Mouse (Mus musculus) layer of hippocampus, postnatal 14 days (tissue): ENCODE measurements around the gene Fjx1. TPM values are rescaled to one million over a fixed set of nuclear protein-coding genes. Genes with fewer than 3 reads are reported as not detected.

Experiments used
- DNase-seq, 2 experiments: peaks; one replicate each; pipeline ENCODE4 v3.0.0; 2021 to 2022; ENCODE audit warnings: low spot score in 2 of 2, mixed read lengths in 1 of 2
- long read RNA-seq, 2 experiments: library from polyadenylated mRNA; stranded (forward); transcript quantifications; one replicate each; pipeline ENCODE4 v2.0.0; 2021
- total RNA-seq, 2 experiments: library from RNA; stranded (reverse); gene quantifications; 2 replicates each; pipeline ENCODE4 v1.2.3; 2021

Fjx1 gene
- total RNA-seq: 10 to 100 TPM; 61.5 to 66.9 TPM
- long read RNA-seq, experiment 1, transcript Fjx1-201 (1 exons, 3,134 nt): major isoform, 174 of 174 reads
- long read RNA-seq, experiment 1, partial matches to known transcripts: 0 of 174 reads
- long read RNA-seq, experiment 1, other reads (novel, unspliced or antisense): 0 of 174 reads
- long read RNA-seq, experiment 2, transcript Fjx1-201 (1 exons, 3,134 nt): major isoform, 157 of 157 reads
- long read RNA-seq, experiment 2, partial matches to known transcripts: 0 of 157 reads
- long read RNA-seq, experiment 2, other reads (novel, unspliced or antisense): 0 of 157 reads

- DNase-seq: peak in 1 of 2 experiments; percentile 70
These were observed at the start of gene Fjx1 for GRCm38 (mm10) chr2:102451671-102452549. Gene Fjx1, minus strand, starts transcription at chr2:102452499.

DNA sequence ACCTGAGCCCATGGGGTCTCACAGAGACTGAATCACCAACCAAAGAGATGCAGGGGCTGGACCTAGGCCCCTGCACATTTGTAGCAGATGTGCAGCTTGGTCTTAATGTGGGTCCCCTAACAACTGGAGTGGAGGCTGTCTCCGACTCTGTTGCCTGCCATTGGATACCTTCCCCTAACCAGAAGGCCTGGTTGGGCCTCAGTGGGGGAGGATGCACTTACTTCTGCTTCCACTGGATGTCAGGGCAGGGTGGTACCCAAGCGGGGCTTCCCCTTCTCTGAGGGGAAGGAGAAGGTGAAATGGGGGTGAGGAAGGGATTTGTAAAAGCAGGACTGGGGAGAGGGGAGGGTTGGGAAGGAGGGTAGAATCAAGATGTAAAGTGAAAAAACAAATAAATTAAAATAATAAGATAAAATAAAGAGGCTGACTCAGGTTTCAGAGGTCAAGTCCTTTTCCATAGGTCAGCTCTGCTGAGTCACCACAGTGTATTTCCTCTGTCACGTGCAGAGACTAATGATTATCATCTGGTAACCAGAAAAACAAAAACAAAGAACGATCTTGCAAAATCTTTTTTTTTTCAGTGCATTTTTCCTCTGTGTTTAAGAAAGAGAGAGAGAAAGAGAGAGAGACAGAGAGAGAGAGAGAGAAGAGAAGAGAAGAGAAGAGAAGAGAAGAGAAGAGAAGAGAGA lies 47.8 kb upstream of the Fjx1 start:
- DNase-seq: no peak

DNA sequence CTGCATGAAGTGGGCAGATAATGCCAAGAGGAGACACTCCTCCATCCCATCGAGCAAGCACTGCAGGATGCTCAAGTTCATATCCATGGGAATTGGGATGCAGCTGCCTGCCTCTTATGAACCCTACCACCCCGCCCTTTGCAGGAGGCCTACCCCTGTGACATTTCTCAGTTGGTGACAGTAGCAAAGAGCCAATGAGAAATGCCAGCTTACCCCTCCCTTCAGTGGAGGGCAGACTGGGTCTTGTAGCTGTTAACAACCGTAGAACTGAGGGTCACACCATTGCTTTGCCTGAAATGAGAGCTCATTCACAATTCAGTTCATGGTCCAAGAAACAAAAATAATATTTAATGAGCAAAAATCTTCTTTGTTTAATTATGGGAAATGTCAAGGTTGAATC lies 28.4 kb upstream of the Fjx1 start:
- DNase-seq: no peak

DNA sequence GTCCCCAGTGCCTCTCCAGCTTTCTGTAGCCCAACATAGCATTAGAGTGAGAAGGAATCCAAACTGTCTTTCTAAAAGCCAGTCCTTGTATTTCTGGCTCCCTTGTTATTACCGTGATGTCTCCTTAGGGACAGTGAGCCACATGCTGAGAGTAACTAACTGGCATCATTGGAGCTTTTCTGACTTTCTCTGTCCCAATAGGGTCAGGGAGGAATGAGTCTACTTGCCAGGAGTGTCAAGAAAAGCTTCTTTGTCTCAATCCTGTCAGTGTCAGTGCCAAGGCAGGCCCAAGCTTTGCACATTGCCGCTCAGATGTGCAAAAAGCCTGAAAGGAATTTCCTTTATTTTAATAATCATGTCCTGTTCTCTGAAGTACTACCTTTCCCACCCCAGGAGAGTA lies 23.8 kb upstream of the Fjx1 start:
- no peak for DNase-seq

DNA sequence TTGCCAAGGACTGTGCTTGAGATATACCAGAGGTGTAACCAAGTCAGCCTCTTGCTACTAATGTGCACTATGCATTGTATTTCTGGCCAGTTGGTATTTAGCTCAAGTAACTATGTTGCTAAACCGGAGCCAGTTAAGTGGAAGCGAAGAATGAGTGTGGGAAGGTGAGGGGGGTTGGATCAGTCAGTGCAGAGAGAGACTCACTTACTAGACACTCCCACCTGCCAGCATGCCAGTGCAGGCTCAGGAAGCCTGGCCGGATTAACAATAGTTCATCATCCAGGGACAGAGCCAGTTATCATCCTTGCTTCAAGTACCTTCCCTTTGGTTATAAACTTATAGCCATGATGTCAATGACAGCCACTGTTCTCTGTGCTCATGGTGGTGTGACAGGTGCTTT lies 16.3 kb upstream of the Fjx1 start:
- no peak for DNase-seq

DNA sequence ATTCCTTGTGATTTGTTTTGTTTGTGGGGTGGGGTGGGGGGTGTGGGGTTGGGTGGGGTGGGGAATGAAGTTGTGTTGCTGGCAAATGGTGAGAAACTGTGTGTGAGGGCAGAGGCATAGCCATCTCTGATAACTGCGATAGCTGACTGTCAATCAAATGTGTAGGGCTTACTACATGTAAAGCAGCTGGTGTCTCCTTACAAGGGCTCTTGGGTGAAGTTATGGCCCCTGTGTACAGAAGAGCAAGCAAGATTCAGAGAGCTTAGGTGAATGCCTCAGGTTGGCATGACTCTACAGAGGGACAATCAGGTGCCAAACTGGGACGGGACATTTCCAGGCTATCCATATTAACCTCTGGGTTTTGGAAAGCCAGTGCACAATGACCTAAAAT lies 12.0 kb upstream of the Fjx1 start:
- no peak for DNase-seq

DNA sequence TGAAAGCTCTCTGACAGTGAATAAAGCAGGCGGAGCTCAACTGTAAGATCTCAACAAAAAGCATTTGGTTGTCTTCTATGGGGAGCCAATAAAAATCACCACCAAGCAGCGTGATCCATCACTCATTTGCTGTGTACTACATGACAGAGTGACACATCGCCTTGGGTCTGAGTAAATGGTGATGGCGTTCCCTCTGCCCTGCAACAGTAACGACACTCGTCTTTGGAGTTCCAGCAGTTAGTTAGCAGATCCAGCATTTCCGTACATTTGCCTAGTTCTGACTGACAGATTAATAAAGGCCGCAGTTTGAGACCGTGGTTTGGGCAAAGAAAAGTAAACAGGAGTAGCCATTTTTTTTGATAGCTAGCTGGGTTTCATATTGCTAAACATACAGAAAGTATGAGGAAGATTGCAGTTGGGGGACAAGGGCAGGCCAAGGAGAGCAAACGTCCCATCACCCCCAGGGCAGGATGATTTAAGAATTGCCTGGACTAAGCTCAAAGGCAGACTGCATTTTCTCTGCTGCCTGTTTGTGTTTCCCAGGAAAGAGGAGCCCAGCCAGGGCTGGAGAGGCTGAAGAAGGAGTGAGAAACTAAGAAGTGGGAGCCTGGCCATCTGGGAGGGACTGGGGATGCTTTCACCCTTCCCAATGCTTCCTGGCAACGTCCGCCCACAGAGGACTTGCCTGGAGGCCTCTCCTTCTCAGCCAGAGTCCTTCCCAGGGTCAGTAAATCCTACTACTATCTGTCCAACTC lies 11.5 kb upstream of the Fjx1 start:
- peak; percentile 44 to 79 for DNase-seq

DNA sequence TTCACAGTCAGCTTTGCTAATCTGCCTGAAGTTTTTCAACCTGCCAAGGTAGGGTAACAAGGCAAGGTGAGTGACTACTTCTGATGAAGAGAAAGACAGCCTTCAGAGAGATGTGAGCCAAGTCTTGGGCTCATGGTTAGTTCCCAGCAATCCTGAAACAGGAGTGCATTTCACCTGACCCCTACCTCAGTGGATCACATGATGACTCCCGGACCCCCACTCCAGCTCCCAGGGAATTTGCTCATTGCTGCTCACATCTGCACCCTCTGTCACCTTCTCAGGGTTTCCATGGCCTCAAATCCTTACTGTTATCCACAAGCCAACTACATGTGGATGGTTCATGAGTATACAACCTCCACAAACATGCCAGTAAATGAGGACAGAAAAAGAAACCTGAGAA lies 9.2 kb upstream of the Fjx1 start:
- DNase-seq: no peak

GRCm38 (mm10) chr2:102455126-102455525 lies 2.8 kb upstream of the Fjx1 start:
- no peak for DNase-seq

GRCm38 (mm10) chr2:102453447-102453846 lies 1.1 kb upstream of the Fjx1 start:
- peak in 1 of 2 experiments; percentile 54 for DNase-seq

DNA sequence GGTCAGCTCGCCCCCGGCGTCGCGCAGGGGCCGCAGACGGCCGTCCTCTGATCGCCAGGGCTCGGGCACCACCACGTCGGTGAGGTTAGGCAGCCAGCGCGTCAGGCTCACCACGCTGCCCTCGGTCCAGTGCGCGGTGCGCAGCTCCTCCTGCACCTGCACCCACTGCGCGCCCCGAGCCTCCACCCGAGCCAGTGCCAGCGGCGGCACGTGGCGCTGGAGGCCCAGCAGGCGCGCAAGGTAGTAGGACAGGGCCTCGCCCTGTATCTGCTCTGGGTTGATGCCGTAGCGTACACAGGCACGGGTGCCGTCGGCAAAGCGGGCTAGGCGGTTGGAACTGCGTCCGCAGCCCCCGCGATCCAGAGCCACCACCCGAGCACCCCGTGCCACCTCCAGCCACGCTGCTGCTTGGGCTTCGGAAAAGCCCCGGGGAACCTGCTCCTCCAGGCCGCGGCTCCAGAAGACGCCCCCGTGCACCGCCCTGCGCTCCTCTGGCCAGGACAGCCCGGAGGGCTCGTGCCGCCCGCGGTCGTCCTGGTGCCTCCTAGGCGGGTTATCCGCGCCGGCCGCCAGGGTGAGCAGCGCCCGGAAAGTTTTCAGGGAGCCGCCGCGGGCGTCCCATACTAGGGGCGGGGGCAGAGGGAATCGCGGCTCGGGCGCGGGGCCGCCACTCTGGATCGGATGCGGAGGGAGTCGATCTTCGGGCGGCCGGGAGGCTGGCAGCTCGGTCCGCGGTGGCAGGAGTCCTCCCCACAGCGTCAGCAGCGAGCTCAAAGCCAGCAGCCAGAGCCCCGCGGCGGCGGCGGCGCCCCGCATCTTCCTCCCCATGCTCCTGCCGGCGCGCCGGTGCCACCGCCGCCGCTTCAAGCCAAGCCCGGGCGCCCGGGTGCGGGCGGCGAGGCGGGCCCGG lies 1.3 kb downstream of the Fjx1 start:
- DNase-seq: peak; percentile 32 to 68

DNA sequence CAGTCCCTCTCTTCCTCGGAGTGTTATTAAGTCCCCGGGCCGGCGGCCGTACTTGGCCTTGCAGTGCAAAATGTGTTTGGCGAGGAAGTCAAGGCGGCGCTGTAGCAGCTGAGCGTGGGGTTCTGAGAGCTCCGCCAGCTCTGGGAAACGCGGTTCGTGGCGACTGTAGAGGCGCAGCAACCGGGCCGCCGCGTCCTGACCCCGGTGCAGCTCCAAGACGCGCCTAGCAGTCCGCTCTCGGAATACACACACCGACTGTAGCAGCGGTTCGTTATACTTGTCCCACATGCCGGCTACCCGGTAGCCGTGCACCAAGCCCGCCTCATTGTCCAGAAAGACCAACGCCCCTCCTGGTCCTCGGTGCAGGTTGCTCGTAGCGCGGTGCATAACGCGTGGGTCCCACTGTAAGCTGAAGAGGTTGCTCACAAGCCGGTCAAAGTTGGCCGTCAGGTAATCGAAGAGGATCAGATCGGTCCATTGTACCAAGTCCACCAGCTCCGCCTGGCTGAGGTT lies 2.0 kb downstream of the Fjx1 start:
- peak; percentile 52 to 59 for DNase-seq

DNA sequence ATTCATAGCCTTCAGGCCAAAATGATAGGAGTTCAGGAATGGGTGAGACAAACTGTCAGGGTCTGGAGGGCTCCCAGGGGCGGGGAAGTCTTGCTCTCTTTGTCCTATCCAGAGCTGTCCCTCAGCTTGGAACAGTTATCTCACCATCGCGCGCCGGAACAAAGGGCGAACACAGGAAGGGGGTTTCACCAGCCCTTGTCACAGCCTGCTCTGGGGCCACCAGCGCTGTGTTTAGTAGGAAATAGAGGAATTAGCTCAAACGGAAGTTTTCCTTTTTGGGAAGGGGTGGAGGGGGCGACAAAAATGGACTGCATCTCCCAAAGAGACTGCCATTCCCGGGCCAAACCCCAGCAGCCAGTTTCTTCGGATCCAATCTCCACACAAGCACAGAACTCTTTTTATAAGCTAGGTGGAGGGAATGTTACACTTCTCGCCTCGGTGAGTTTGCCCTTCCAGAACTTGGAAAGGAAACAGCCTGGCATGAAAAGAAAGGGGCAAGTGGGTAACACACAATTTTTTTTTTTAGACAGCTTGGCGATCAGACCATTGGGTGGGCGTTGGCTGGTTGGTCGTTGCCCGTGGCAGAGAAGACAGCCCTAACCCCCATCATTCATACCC lies 2.6 kb downstream of the Fjx1 start:
- peak in 1 of 2 experiments; percentile 21 for DNase-seq

- no peak for DNase-seq
These were observed 3.2 kb downstream of the Fjx1 start for GRCm38 (mm10) chr2:102449056-102449455.

DNA sequence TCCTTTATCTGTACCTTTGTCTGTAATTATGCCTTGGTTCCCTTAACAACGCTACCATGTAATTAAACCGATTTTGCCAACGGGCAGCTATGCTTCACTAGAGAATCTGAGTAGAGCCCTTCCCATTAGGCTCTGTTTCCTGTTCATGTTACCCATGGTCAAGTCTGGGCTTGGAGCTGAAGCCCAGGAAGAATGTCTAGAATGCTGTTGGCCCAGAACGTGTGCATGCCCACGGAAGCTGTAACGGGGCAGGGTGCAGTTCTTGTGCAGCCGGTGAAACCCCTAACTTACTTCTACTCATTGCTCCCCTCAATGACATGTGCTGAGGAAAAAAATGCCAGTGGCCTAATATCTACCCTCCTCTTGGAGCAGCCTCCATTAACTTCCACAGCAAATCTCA lies 4.5 kb downstream of the Fjx1 start:
- DNase-seq: no peak

GRCm38 (mm10) chr2:102446851-102447250 lies 5.4 kb downstream of the Fjx1 start:
- no peak for DNase-seq

DNA sequence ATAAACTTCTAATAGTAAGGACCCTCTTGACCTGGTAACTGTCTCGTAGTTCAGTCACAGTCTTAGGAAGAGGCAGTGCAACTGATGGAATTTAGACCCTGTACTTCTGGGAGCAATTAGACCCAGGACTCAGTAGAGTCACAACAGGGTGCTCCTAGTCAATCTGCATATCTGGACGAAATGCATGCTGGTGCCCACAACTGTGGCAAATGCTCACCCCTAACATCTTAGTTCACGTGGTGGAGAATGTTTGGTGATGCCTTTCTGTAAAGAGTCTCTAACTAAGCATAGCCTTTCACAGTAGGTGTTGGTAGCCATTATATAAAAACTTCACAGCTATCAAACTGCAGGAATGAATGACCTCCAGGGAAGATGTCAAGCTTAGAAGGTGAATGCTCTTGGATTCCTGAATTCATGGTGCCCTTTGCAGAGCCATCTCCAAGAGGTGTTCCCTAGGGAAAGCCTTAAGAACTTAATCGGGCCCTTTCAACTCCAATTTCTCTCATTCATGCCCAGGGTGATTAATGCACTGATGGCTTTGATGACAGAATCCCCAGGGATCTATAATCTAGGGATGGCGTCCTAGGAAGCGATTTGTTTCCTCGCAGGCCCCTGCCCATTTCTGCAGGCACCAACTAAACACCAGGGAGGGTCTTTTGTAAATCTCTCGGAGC lies 14.8 kb downstream of the Fjx1 start:
- no peak for DNase-seq

GRCm38 (mm10) chr2:102433879-102434278 lies 18.4 kb downstream of the Fjx1 start:
- DNase-seq: no peak

DNA sequence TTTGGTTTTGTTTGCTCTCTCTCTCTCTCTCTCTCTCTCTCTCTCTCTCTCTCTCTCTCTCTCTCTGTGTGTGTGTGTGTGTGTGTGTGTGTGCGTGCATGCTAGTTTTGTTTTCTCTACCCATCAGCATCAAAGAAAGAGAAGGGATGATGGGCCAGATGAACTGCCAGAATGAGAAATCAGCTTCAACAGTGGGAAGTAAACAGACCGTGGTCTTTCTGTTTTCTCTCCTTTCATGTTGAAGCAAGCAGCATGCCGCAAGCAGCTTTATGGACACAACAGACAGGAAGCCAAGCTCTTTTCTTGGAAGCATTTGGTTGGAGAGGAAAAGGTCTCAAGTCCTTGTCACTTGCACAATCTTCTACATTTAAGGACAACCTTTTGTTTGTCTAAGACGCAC lies 21.2 kb downstream of the Fjx1 start:
- no peak for DNase-seq
